Mouse (Mus musculus): ENCODE results near the gene Magea4. TPM values are rescaled to one million over a fixed set of nuclear protein-coding genes. Genes with fewer than 3 reads are reported as not detected.

Magea4 gene
- not detected for total RNA-seq (2023)

GRCm38 (mm10) chrX:72221717-72222116 is at the start of gene Magea4:
Gene Magea4, plus strand, starts transcription at chrX:72222017.

Other genes with a start within 250 kb of the Magea4 start
- gene Fate1, start 249.0 kb upstream of the Magea4 start, total RNA-seq (2023): not detected
- not detected for gene Cnga2, start 230.2 kb upstream of the Magea4 start, total RNA-seq (2023)
- gene Gabre, start 52.8 kb downstream of the Magea4 start, total RNA-seq (2023): not detected
- gene Magea10, start 164.8 kb downstream of the Magea4 start, total RNA-seq (2023): not detected

All from CD4-positive naive resting alpha-beta T cell, adult 57 days (primary cell).